Mouse (Mus musculus): Measurements from ENCODE around the gene Ankar.

DNA sequence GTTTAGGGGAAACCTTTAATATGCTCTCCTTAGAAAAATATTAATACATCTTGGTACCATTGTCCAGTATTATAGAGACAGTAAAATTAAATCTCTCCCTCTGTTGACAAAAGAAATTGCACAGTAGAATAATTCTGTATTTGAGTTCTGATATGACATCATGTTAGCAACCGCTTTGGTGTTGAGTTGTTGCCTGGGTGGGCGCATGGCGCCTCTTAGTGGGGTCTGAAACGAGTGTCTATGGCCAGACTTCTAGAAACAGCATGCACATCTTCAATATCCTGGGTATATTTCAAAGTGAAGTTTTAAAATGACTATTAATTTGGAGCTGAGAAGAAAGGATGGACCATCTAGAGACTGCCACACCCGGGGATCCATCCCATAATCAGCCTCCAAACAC, 97.6 kb downstream of the Ankar start:
- no peak for TF ChIP-seq POLR2A (IDR thresholded peaks at IDR 0.05; ENCODE audit: extremely low read depth, insufficient read depth, low read length)
- no peak for TF ChIP-seq CTCF (IDR thresholded peaks at IDR 0.05; ENCODE audit: extremely low read depth, insufficient read depth, low read length)

All from cortical plate, adult 2 months (tissue).